Mouse (Mus musculus): ENCODE data around the gene Cxadr.

- TF ChIP-seq CTCF (IDR thresholded peaks at IDR 0.05; ENCODE audit: low read depth, low read length) (no peak), GATA2 (IDR thresholded peaks at IDR 0.05; ENCODE audit: borderline replicate concordance, low read depth, low read length) (no peak)
Measured at GRCm38 (mm10) chr16:78295601-78296000, 5.7 kb upstream of the Cxadr start.

All from G1E (cell line).